Mouse (Mus musculus) bone marrow, adult 2 months (tissue): ENCODE measurements around the gene Pros1.

Experiments used
- CTCF ChIP-seq: fragments of 200-500 bp; IDR thresholded peaks from 2 replicates; pipeline ENCODE4 v1.5.1; 2011; ENCODE audit warnings: low read length, control low read depth; ENCODE audit not compliant: control insufficient read depth, insufficient read depth
- POLR2A ChIP-seq: fragments of 200-500 bp; IDR thresholded peaks from 2 replicates; pipeline ENCODE4 v1.6.1; 2011; ENCODE audit warnings: low read depth, mild to moderate bottlenecking, control low read depth, low read length, borderline replicate concordance; ENCODE audit not compliant: control insufficient read depth

DNA sequence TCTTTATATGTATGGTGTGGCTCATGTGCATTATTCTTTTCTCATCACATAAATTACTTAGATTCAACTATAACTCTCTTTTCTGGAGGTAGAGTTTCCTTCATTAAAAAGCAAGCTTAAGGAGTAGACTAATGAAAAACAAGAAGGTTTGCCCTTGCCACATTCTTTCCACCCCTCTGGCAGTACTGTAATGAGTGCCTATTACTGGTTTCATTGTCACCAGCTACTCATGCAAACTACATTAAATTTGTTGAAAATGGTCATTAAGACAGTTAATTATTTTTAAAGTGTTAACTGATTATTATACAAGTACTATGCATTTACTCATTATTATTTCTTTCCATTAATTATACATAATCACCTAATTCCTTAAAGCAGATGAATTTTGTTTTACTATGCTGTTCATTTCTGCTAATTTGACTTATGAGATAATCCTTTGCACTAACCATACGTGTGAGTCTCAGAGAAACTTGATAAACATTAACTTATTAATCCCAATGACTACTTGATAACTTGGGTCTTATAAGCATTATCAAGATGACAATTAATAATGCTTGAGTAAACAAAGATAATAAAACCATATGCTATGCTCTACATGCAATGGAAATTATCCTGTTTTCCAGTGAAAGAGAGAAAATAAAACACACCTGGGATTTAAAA lies 117.7 kb downstream of the Pros1 start:
- TF ChIP-seq POLR2A, result no peak
- no peak for TF ChIP-seq CTCF
